Mouse (Mus musculus) brain, embryonic 18.5 days (tissue): ENCODE results near the gene Epb41l5.

Source experiments
- DNase-seq: peaks from one replicate; pipeline ENCODE4 v3.0.0-alpha.2; 2012; ENCODE audit warnings: low read depth, low spot score

Gene Epb41l5

GRCm38 (mm10) chr1:119501881-119502280, 146.9 kb downstream of the Epb41l5 start:
- DNase-seq = no peak

GRCm38 (mm10) chr1:119499456-119499855, 149.3 kb downstream of the Epb41l5 start:
- no peak for DNase-seq

- no peak for DNase-seq
Observed at GRCm38 (mm10) chr1:119498536-119499231, 150.1 kb downstream of the Epb41l5 start.

GRCm38 (mm10) chr1:119497346-119498004, 151.3 kb downstream of the Epb41l5 start:
- no peak for DNase-seq

GRCm38 (mm10) chr1:119495396-119495775, 153.4 kb downstream of the Epb41l5 start:
- DNase-seq = no peak
